Mouse (Mus musculus) adrenal gland (tissue): ENCODE measurements around the gene Atpaf2.
"Not testable (repeated sequence)": the region's sequence is repeated elsewhere in the genome, so short reads cannot be mapped to it uniquely, and the experiment has no call there.

Experiments used
- intact Hi-C: fragments of 180-260 bp; cut with DNase I; formaldehyde crosslinking; loops from one replicate; pipeline ENCODE4 v1.15.1; 2025
- long read RNA-seq, 2 experiments: library from polyadenylated mRNA; unstranded; transcript quantifications; one replicate each; pipeline ENCODE4 v2.0.0; 2020; ENCODE audit warnings: borderline replicate concordance in 1 of 2; ENCODE audit not compliant: insufficient replicate concordance in 1 of 2

The Atpaf2 gene
- long read RNA-seq, experiment 1, transcript Atpaf2-201 (8 exons, 1,813 nt), result major isoform, 19 of 23 reads
- long read RNA-seq, experiment 1, partial matches to known transcripts, result 1 of 23 reads
- long read RNA-seq, experiment 1, other reads (novel, unspliced or antisense), result 3 of 23 reads
- long read RNA-seq, experiment 2, transcript Atpaf2-201 (8 exons, 1,813 nt), result major isoform, 31 of 41 reads
- long read RNA-seq, experiment 2, partial matches to known transcripts, result 1 of 41 reads
- long read RNA-seq, experiment 2, other reads (novel, unspliced or antisense), result 9 of 41 reads

DNA sequence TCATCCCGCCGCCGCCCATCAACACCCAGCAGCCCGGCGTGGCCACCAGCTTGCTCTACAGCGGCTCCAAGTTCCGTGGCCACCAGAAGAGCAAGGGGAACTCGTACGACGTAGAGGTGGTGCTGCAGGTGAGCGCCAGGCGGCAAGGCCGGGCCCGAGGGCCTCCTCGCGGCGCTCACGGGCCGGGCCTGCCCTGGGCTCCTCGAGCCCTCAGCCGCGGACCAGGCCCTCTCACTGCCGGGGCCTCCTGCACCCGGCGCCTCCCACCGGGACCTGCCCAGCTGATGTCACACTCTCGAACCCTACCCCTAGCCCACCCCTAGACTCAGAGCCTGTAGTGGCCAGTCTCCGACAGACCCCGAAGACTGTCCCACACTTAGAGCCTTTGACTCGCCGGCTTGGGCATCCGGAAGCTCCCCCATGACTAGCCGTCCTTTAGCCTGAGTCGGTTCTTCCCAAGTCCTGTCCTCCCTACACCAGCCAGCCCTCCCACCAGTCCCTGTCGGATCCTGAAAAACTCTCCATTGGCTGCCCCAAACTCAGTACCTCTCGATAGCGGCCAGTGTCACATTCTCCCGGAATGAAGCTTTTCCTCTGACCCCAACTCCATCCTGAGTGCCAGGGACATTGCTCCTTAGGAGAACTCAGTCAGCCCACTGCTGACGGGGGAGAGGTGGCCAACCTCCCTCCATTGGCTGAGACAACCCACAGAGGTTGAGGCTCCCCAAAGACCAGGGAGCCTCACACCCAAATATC lies at the start of gene Atpaf2:
Gene Atpaf2, minus strand, starts transcription at position 741 of the 756 bp plus-strand sequence.
- intact Hi-C loops, result no loop called here

GRCm38 (mm10) chr11:60465943-60466380 lies 47.7 kb upstream of the Atpaf2 start:
- intact Hi-C loops, result no loop called here

DNA sequence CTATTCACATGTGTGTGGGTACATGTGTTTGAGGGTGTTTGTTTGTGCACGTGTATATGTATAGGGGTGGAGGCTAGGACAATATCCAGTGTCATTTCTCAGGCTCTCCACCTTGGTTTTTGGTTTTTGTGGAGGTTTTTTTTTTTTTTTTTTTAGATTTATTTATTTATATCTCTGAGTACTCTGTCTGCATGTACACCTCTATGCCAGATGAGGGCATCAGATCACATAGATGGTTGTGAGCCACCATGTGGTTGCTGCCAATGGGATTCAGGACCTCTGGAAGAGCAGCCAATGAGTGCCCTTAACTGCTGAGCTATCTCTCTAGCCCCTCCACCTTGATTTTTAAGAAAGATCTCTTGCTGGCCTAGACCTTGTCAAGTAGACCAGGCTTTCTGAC lies 39.7 kb upstream of the Atpaf2 start:
- intact Hi-C loops, result no loop called here

- intact Hi-C loops, result no loop called here
Observed at GRCm38 (mm10) chr11:60454745-60455087, 36.5 kb upstream of the Atpaf2 start.

- intact Hi-C loops, result no loop called here
Observed at GRCm38 (mm10) chr11:60454080-60454744, 36.0 kb upstream of the Atpaf2 start, which contains the start of gene Drg2. Gene Drg2 (plus strand): TSS chr11:60454591.

DNA sequence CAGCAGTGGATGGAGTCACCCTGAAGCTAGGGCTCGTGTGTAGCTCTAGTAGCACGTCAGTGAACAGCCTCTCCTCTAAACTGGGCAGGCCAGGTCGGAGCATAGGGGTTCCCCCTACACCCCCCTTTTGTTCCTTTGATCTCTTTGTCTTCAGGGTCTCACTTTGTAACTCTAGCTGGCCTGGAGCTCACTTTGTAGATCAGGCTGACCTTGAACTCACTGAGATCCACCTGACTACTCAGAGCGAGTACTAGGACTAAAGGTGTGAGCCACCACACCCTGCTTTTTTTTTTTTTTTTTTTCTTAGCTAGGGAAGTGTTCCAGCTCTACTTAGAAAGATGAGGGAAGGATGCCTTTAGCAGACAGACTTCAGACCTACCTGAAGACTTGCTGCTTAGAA lies 25.8 kb upstream of the Atpaf2 start:
- intact Hi-C loops, result no loop called here

DNA sequence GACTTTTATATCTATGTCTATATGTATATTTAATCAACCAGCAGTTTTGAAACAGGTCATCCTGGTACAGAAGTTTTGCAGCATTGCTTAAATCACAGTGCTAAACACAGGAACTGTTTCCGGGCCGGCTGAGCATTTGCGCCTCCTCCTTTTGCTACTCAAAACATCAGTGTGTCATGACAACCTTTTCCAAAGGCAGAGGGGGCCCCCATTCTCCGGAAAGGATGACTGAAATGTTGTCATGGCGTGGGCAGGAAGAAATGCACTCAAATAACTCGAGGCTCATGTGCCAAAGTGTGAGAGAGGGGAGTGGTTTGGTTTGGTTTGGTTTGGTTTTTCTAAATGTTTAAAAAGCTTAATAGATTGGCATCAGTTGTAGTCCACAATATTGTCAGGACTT lies 24.6 kb upstream of the Atpaf2 start:
- intact Hi-C loops, result no loop called here

DNA sequence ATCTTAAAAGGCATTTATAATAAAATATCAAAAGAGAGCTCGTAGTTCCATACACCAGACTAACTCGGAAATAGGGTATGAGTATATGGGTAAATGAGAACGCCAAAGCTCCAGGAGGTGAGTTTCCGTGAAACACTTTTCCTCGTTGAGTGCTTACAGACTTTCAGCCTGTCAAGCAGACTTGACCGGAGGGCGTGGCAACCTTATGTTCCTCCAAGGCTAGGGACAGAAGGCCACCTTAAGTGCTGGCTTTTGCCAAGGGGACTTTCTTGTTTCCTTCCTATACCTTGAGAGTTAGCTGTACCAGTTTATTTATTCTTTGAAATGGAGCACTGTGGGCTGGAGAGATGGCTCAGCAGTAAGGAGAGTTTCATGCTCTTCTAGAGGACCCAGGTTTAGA lies 21.9 kb upstream of the Atpaf2 start:
- intact Hi-C loops, result no loop called here

DNA sequence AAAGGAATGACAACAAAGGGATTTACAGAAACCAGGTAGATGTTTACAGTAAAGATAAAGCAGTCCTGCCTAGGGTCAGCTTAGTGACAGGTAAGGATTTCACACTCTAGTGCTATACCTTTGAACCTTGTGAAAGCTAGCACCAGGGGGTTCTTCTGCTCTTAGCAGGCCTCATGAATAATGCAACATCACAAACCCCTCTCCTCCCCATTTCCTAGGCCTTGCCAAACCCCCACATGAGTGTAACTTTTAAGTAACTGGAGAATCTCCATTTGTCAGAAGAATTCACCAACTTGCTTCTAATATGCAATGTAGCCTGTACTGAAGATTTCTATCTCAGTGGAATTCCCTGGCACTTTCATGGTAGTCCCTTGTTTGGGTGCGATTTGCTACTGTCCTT lies 21.4 kb upstream of the Atpaf2 start:
- intact Hi-C loops, result not testable (repeated sequence)

GRCm38 (mm10) chr11:60436618-60437017 lies 18.4 kb upstream of the Atpaf2 start:
- intact Hi-C loops, result no loop called here

DNA sequence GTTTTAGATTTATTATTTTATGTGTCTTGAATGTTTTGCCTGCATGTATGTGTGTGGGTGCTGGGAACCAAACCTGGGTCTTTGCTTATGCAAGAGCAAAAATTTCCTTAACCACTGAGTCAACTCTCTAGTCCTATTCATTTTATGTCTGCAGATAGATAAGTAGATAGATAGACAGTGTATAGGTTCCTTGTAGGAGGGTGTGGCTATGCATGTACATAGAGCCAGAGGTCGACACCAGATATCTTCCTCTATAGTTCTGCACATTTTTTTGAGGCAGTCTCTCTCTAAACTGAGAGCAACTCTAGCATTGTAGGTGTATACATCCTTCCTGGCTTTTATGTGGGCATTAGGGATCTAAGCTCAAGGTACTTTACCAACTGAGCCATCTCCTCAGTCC lies 16.9 kb upstream of the Atpaf2 start:
- intact Hi-C loops, result no loop called here

- intact Hi-C loops, result no loop called here
Observed at GRCm38 (mm10) chr11:60433501-60433900, 15.2 kb upstream of the Atpaf2 start.

DNA sequence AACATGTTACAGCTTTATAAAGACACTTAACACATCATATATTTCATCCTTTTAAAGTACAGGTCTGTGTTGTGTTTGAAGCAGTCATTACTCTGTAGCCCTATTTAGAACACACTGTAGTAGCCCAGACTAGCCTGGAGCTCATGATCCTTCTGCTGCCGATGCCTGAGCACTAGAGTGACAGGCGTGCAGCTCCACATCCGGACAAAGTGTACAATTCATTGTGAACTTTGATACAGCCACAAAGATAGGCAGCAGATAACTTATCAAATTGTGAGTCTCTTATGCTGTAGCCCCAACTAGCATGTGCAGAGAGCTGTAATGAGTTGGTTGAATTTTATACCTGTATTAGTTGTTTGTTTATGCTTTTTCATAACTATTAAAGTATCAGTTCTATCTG lies 9.4 kb upstream of the Atpaf2 start:
- intact Hi-C loops, result no loop called here

DNA sequence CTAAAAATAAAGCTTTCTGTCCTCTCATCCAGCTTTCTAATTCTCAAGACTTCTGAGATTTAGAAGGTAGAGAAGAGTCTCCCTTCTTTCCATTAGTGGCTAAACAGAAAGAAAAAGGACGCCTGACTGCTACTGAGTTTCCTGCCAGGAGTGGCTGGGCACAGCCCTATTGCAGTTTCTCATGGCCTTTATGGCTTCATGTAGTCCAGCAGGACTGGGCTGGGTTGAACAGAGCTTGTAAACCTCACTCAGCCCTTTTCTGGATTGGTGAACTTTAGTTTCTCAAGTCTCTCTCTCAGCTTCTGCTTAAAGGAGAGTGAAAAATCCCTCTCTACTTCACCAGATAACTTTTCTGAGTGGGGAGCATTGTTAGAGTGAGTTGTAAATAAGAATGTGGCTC lies 8.2 kb upstream of the Atpaf2 start:
- intact Hi-C loops, result no loop called here

GRCm38 (mm10) chr11:60423006-60423405 lies 4.7 kb upstream of the Atpaf2 start:
- intact Hi-C loops, result no loop called here

DNA sequence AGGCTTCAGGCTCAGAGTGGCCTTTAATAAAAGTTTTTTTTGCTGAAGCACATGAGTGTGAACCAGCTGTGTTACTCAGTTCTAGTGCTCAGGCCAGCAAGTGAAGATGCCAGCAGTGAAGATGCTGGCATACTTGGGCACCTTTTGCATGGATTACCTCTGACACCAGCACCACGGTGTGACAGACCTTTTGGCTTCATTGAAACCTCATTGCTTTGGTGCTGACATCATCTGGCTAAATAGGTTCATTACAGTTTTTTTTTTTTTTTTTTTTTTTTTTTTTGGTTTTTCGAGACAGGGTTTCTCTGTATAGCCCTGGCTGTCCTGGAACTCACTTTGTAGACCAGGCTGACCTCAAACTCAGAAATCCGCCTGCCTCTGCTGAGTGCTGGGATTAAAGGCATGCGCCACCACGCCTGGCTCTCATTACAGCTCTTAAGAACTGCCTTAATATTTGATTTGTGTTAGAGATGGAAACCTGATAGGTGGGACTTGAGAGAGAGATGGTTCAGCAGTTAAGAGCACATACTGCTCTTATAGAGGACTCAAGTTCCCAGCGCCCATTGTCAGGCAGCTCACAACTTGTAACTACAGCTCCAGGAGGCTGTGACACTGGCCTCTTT lies 3.9 kb upstream of the Atpaf2 start:
- intact Hi-C loops, result no loop called here

DNA sequence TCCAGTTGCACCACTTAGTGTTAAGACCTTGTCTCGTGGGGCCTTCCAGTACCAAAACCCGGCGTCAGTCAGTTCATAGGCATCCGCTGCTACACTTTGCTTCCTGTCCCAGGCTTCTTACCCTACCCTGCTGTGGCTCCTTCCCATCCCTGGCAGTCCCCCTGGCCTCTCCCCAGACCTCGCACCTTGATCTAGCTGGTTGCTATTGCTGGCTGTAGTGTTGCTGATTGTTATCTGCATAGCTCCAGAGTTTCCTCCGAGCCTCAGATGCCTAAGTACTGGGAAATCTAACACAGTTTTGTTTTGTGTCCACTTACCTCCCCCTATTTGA lies 181 bp upstream of the Atpaf2 start:
- intact Hi-C loops, result no loop called here

GRCm38 (mm10) chr11:60416963-60417716 lies 1.1 kb downstream of the Atpaf2 start, which contains the start of gene Gid4:
Gene Gid4 (plus strand): TSS chr11:60417145.
- intact Hi-C loops, result no loop called here

DNA sequence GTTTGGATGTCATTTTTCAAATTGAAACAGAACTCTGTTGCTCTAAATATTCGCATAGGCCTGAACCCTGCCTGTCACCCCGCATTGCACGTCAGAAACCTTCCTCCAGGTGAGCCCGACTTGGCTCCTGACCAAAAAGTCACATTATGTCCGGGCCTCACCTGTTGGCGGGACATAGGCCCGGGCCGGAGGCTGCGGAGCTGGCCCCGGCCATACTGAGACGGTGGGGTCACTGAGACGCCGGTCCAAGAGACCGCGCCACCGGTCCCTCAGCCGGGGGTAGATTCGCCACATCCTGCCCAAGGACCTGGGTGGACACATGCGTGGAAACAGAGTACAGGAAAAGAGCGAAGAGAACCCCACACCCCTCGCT lies 1.7 kb downstream of the Atpaf2 start:
- intact Hi-C loops, result no loop called here

GRCm38 (mm10) chr11:60412921-60413320 lies 5.3 kb downstream of the Atpaf2 start:
- intact Hi-C loops, result loop anchor here (2.0 to 5.0 kb wide), 6 partner anchors 56 to 326 kb away; no protein-coding TSS in a partner anchor

DNA sequence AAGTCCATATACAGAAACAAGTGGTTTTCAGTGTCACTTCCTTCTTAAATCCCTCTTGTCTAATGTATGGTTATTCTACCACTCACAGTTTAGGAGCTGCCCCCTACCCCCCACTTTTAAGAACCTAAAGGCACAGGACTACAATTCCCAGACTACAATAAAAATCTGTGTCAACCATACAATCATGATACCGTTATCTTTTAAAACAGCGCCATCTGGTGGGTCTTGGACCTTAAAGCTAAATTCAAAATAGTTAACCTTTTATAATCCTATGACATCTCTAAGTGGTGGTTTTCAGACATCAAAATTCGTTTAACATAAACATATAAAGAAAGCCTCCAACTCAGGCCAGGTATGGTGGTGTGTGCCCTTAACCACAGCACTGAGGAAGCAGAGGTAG lies 6.1 kb downstream of the Atpaf2 start:
- intact Hi-C loops, result loop anchor here (2.0 to 5.0 kb wide), 6 partner anchors 55 to 325 kb away; no protein-coding TSS in a partner anchor
